Mouse (Mus musculus): ENCODE measurements at regions not wholly inside any gene's neighbourhood (a gene's known extent, or its start where the extent isn't known, plus 50 kb on each side); places are given as distances from the start of the nearest gene placed in this dataset.

GRCm38 (mm10) chr5:119427511-119428019 lies 242.9 kb upstream of the Tbx3 start:
- ATAC-seq (replicated peaks; ENCODE audit: low read depth, poor library complexity, severe bottlenecking), result no peak

GRCm38 (mm10) chr5:119431271-119431756 lies 239.2 kb upstream of the Tbx3 start:
- ATAC-seq (replicated peaks; ENCODE audit: low read depth, poor library complexity, severe bottlenecking), result no peak

GRCm38 (mm10) chr5:119434572-119434971 lies 235.9 kb upstream of the Tbx3 start:
- no peak for ATAC-seq (replicated peaks; ENCODE audit: low read depth, poor library complexity, severe bottlenecking)

- no peak for ATAC-seq (replicated peaks; ENCODE audit: low read depth, poor library complexity, severe bottlenecking)
Measured at GRCm38 (mm10) chr5:119448494-119448893, 222.0 kb upstream of the Tbx3 start.

- no peak for ATAC-seq (replicated peaks; ENCODE audit: low read depth, poor library complexity, severe bottlenecking)
Measured at GRCm38 (mm10) chr5:119449166-119449565, 221.3 kb upstream of the Tbx3 start.

GRCm38 (mm10) chr5:119459751-119460150 lies 210.7 kb upstream of the Tbx3 start:
- no peak for ATAC-seq (replicated peaks; ENCODE audit: low read depth, poor library complexity, severe bottlenecking)

GRCm38 (mm10) chr5:119462659-119463530 lies 207.6 kb upstream of the Tbx3 start:
- ATAC-seq (replicated peaks; ENCODE audit: low read depth, poor library complexity, severe bottlenecking), result no peak

- no peak for ATAC-seq (replicated peaks; ENCODE audit: low read depth, poor library complexity, severe bottlenecking)
Measured at GRCm38 (mm10) chr5:119464553-119464952, 205.9 kb upstream of the Tbx3 start.

- no peak for ATAC-seq (replicated peaks; ENCODE audit: low read depth, poor library complexity, severe bottlenecking)
Measured at GRCm38 (mm10) chr5:119467346-119468085, 203.0 kb upstream of the Tbx3 start.

GRCm38 (mm10) chr5:119477926-119478325 lies 192.5 kb upstream of the Tbx3 start:
- ATAC-seq (replicated peaks; ENCODE audit: low read depth, poor library complexity, severe bottlenecking), result no peak

- ATAC-seq (replicated peaks; ENCODE audit: low read depth, poor library complexity, severe bottlenecking), result no peak
Measured at GRCm38 (mm10) chr5:119478331-119478730, 192.1 kb upstream of the Tbx3 start.

GRCm38 (mm10) chr5:119480191-119481190 lies 190.0 kb upstream of the Tbx3 start:
- ATAC-seq (replicated peaks; ENCODE audit: low read depth, poor library complexity, severe bottlenecking), result no peak

- ATAC-seq (replicated peaks; ENCODE audit: low read depth, poor library complexity, severe bottlenecking), result no peak
Measured at GRCm38 (mm10) chr5:119483706-119484105, 186.8 kb upstream of the Tbx3 start.

GRCm38 (mm10) chr5:119486196-119486595 lies 184.3 kb upstream of the Tbx3 start:
- ATAC-seq (replicated peaks; ENCODE audit: low read depth, poor library complexity, severe bottlenecking), result no peak

GRCm38 (mm10) chr5:119487184-119487583 lies 183.3 kb upstream of the Tbx3 start:
- no peak for ATAC-seq (replicated peaks; ENCODE audit: low read depth, poor library complexity, severe bottlenecking)

- ATAC-seq (replicated peaks; ENCODE audit: low read depth, poor library complexity, severe bottlenecking), result no peak
Measured at GRCm38 (mm10) chr5:119497501-119497900, 173.0 kb upstream of the Tbx3 start.

GRCm38 (mm10) chr5:119498431-119498830 lies 172.0 kb upstream of the Tbx3 start:
- ATAC-seq (replicated peaks; ENCODE audit: low read depth, poor library complexity, severe bottlenecking), result no peak

- ATAC-seq (replicated peaks; ENCODE audit: low read depth, poor library complexity, severe bottlenecking), result no peak
Measured at GRCm38 (mm10) chr5:119507709-119508108, 162.8 kb upstream of the Tbx3 start.

- ATAC-seq (replicated peaks; ENCODE audit: low read depth, poor library complexity, severe bottlenecking), result no peak
Measured at GRCm38 (mm10) chr5:119518506-119519252, 151.8 kb upstream of the Tbx3 start.

Data from common myeloid progenitor, adult 5-6 weeks (primary cell).